ENCODE assay signal across 9 mouse cellular contexts in genomic region chr4:154981530-154981929, GRCm38 (mm10). TPM values are rescaled to one million over a fixed set of nuclear protein-coding genes. Genes with fewer than 3 reads are reported as not detected.
DNase-seq lines count a peak whose midpoint lies in the region; ATAC-seq and TF ChIP-seq lines count a peak whose summit lies in the region.
"Had no signal": no experiment of that assay in that cellular context is flagged by ENCODE, and none has a peak within 500 bp of the region (broad histone marks: within the 10 kb centered on the region; RNA-seq: fewer than 3 reads in every experiment).

No protein-coding gene starts in this region.

- TF ChIP-seq POLR2A in cortical plate, adult 2 months (IDR thresholded peaks at IDR 0.05; ENCODE audit: extremely low read depth, insufficient read depth, low read length) = peak; percentile 44; the same call in 1 of the 2 replicates

- H3K27ac ChIP-seq in ES-E14 (ENCODE audit: insufficient read depth, low read depth, low read length, poor library complexity, severe bottlenecking) = no peak overlapping the region
- no peak overlapping the region for H3K27ac ChIP-seq in cortical plate, adult 2 months (ENCODE audit: insufficient read depth, low read length)
- no peak overlapping the region for H3K27ac ChIP-seq in neural tube, embryonic 15.5 days (replicated peaks)
- H3K27ac ChIP-seq: embryonic facial prominence, embryonic 12.5 days had no signal

- H3K4me3 ChIP-seq in ES-E14 (ENCODE audit: insufficient read depth in 1 of 2, low read depth in 1 of 2, low read length in 2 of 2, poor library complexity in 1 of 2, severe bottlenecking in 1 of 2) = no peak overlapping the region
- no peak overlapping the region for H3K4me3 ChIP-seq in cortical plate, adult 2 months (ENCODE audit: insufficient read depth, low read length)
- H3K4me3 ChIP-seq in neural tube, embryonic 15.5 days (replicated peaks) = no peak overlapping the region
- H3K4me3 ChIP-seq: embryonic facial prominence, embryonic 12.5 days had no signal

- no peaks in the 10 kb centered on the region for H3K9me3 ChIP-seq in ES-E14 (ENCODE audit: control insufficient read depth, insufficient read depth, low read depth, low read length)
- H3K9me3 ChIP-seq in neural tube, embryonic 15.5 days (replicated peaks) = no peaks in the 10 kb centered on the region
- H3K9me3 ChIP-seq: embryonic facial prominence, embryonic 12.5 days had no signal

- intact Hi-C loops in heart, postnatal 36 days (cut with DNase I) = loop anchor here (1.0 to 2.0 kb wide), 2 partner anchors 73 to 85 kb away; no protein-coding TSS in a partner anchor

- H3K4me2 ChIP-seq in neural tube, embryonic 15.5 days = no peak overlapping the region
- H3K4me2 ChIP-seq: embryonic facial prominence, embryonic 12.5 days had no signal

- TF ChIP-seq CTCF in cortical plate, adult 2 months (IDR thresholded peaks at IDR 0.05; ENCODE audit: extremely low read depth, insufficient read depth, low read length) = peak; percentile 89

- no peak overlapping the region for H3K9ac ChIP-seq in ES-E14 (ENCODE audit: insufficient read depth, low read depth, low read length, poor library complexity, severe bottlenecking)
- no peak overlapping the region for H3K9ac ChIP-seq in neural tube, embryonic 15.5 days (replicated peaks)
- H3K9ac ChIP-seq: embryonic facial prominence, embryonic 12.5 days had no signal

- peaks cover 0 to 17% of the 10 kb centered on the region in 2 experiments; a peak in 2 of 4 replicates for H3K4me1 ChIP-seq in ES-E14 (ENCODE audit: control insufficient read depth in 2 of 2, insufficient read depth in 2 of 2, low read length in 2 of 2, poor library complexity in 1 of 2)
- H3K4me1 ChIP-seq in cortical plate, adult 2 months (ENCODE audit: control insufficient read depth, insufficient read depth, low read length) = no peaks in the 10 kb centered on the region
- peaks cover 14% of the 10 kb centered on the region for H3K4me1 ChIP-seq in neural tube, embryonic 15.5 days

- no peaks in the 10 kb centered on the region; the same call in 1 of the 2 replicates for H3K27me3 ChIP-seq in neural tube, embryonic 15.5 days (replicated peaks)

- WGBS in neural tube, embryonic 15.5 days = 51% methylated on average over 7 of the region's 7 CpGs

- ATAC-seq in neural tube, embryonic 15.5 days (ENCODE audit: low FRiP score) = peak; percentile 71; the same call in 1 of the 2 replicates

- H3K36me3 ChIP-seq in ES-E14 (ENCODE audit: control insufficient read depth, insufficient read depth, low read length, poor library complexity, severe bottlenecking) = peaks cover 46% of the 10 kb centered on the region
- H3K36me3 ChIP-seq in neural tube, embryonic 15.5 days = peaks cover 48% of the 10 kb centered on the region

- in situ Hi-C loops in ES-E14 (cut with MboI; ENCODE audit: low sequenced_read_pairs in 2 of 2, unreplicated experiment in 2 of 2) = no loop called here

- DNase-seq in 416B (ENCODE audit: low read depth) (peak; percentile 57), ES-E14 (ENCODE audit: low read depth, low spot score) (no peak), adipocyte (ENCODE audit: low spot score) (no peak)
- DNase-seq in heart, postnatal 36 days = peak; percentile 36 to 53
- DNase-seq in layer of hippocampus, adult 9-10 months (ENCODE audit: low spot score) = peak; percentile 71
- DNase-seq in lung, adult 18-20 months = peak; percentile 39 to 42

TF ChIP-seq in ES-E14, 5 proteins besides CTCF, POLR2A, EP300 and RAD21:
- TF ChIP-seq ZC3H11A (IDR thresholded peaks at IDR 0.05; ENCODE audit: borderline replicate concordance, low read depth, low read length) (no peak), CHD2 (IDR thresholded peaks at IDR 0.05; ENCODE audit: low read depth, low read length) (no peak), HCFC1 (IDR thresholded peaks at IDR 0.05; ENCODE audit: borderline replicate concordance, insufficient read depth, low read length) (no peak), MAFK (IDR thresholded peaks at IDR 0.05; ENCODE audit: insufficient read depth, low read depth, low read length) (0 out of 2 replicates have a peak, but pooled peaks have one; percentile 17), ZNF384 (IDR thresholded peaks at IDR 0.05; ENCODE audit: low read depth, low read length) (no peak)

RNA-seq across cellular contexts. Expression of gene Pank4, which starts 17.6 kb away (rescaled TPM):
- 29.3 and 50.1 TPM in 2 replicates for total RNA-seq in ES-E14 (2012; rRNA removed)
- 64.5 and 68.2 TPM in 2 replicates for polyA plus RNA-seq in cortical plate, adult 2 months (2012; rRNA removed)
- total RNA-seq in heart, postnatal 36 days (2021) = 10 to 100 TPM; 40.9 to 42.8 TPM
- 37.4 and 40.6 TPM in 2 replicates for polyA plus RNA-seq in neural tube, embryonic 15.5 days (2015; fragmentation: Nextera tagmentation; extraction: Ambion mirVana)

RNA-seq across cellular contexts. Expression of gene Hes5, which starts 20.8 kb away (rescaled TPM):
- total RNA-seq in ES-E14 (2012; rRNA removed) = 0.18 and 1.3 TPM in 2 replicates
- 25.9 and 28.2 TPM in 2 replicates for polyA plus RNA-seq in cortical plate, adult 2 months (2012; rRNA removed)
- not detected for total RNA-seq in heart, postnatal 36 days (2021)
- polyA plus RNA-seq in neural tube, embryonic 15.5 days (2015; fragmentation: Nextera tagmentation; extraction: Ambion mirVana) = 80.3 and 113 TPM in 2 replicates

RNA-seq across cellular contexts. Expression of gene Tnfrsf14, which starts 53.2 kb away (rescaled TPM):
- 0.53 and 0.85 TPM in 2 replicates for total RNA-seq in ES-E14 (2012; rRNA removed)
- polyA plus RNA-seq in cortical plate, adult 2 months (2012; rRNA removed) = 2.3 TPM in 2 replicates
- total RNA-seq in heart, postnatal 36 days (2021) = 1 to 10 TPM; 5.1 to 6.0 TPM
- 0.37 and 1.4 TPM in 2 replicates for polyA plus RNA-seq in neural tube, embryonic 15.5 days (2015; fragmentation: Nextera tagmentation; extraction: Ambion mirVana)

Comparison
In these comparisons a context has a peak if more than half of its experiments do, and no peak if none do; other contexts are left out.
1. DNase-seq: peak in 416B (single experiment), heart, postnatal 36 days (2 of 2), layer of hippocampus, adult 9-10 months (single experiment) and lung, adult 18-20 months (2 of 2); none in ES-E14 (single experiment) and adipocyte (single experiment).